Comparison of ENCODE assay signal across 8 mouse cellular contexts in the genomic region with DNA sequence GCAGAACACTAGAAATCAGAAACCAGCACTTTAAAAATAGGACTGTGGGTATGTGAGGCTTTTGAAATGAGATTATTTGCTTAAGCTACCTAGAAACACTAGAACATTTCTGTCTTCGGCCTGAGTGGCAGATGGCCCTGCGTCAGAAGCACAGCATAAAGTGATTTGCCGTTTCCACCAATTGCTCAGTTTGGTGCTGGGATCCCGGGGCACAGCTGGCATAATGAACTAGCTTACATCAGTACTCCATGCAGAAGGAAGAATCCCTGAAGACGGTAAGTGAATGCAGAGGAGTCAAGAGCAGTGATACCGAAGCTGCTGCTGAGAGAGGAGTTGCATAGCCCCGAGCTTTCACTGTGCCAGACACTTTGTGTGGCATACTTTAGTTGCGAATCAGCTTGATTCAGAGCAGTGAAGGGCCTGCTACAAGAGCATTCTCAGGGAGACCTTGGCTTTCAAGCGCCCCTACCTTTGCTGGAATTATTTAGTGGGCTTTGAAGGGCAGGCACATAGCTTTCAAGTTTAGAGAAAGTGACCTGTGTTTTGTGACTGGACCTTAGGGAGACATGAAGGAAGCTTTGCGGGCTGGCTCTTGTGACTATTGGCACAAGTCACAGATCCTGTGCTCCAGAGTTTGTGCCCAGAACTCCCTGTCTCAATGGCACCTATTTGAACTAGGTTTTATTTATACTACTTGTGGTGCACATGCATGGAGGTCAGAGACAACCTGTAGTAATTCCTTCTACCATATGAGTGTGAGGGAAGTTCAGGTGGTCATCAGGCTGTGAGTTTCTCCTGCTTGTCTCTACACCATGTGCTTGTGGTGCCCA. TPM values are rescaled to one million over a fixed set of nuclear protein-coding genes. Genes with fewer than 3 reads are reported as not detected.
A peak's percentile ranks its signal among the peaks of the same experiment; 100 is the strongest.
DNase-seq lines count a peak whose midpoint lies in the region; ATAC-seq lines count a peak whose summit lies in the region.

No protein-coding gene starts in this region.

- no peak overlapping the region for H3K4me2 ChIP-seq in midbrain, embryonic 11.5 days
- H3K4me2 ChIP-seq in midbrain, embryonic 16.5 days (ENCODE audit: low read length): no peak overlapping the region

- ATAC-seq in midbrain, embryonic 11.5 days (ENCODE audit: low FRiP score): no peak
- no peak for ATAC-seq in midbrain, embryonic 16.5 days

- no peaks in the 10 kb centered on the region for H3K9me3 ChIP-seq in midbrain, embryonic 11.5 days (ENCODE audit: control insufficient read depth, low read length)
- no peaks in the 10 kb centered on the region for H3K9me3 ChIP-seq in midbrain, embryonic 16.5 days (replicated peaks; ENCODE audit: control insufficient read depth, low read length, poor library complexity, severe bottlenecking)

- DNase-seq in adrenal gland, adult 2 months: peak; percentile 28
- no peak for DNase-seq in adrenal gland, postnatal 4 days (ENCODE audit: low spot score in 2 of 2)
- DNase-seq in midbrain, embryonic 11.5 days (ENCODE audit: low spot score, missing footprints): peak; percentile 88
- DNase-seq in layer of hippocampus, postnatal 36 days: peak; percentile 44 to 51
- peak; percentile 74 for DNase-seq in right cerebral cortex, postnatal 25 days
- no peak for DNase-seq in ovary, adult 18-20 months (ENCODE audit: low spot score)
- no peak for DNase-seq in kidney, adult 18-20 months

- 83% methylated on average over 10 of the region's 10 CpGs for WGBS in midbrain, embryonic 11.5 days
- WGBS in midbrain, embryonic 16.5 days: 67% methylated on average over 10 of the region's 10 CpGs

- H3K27me3 ChIP-seq in midbrain, embryonic 11.5 days (ENCODE audit: control insufficient read depth, insufficient read depth, low read length): no peaks in the 10 kb centered on the region
- H3K27me3 ChIP-seq in midbrain, embryonic 16.5 days (ENCODE audit: control insufficient read depth, insufficient read depth, low read depth, low read length): no peaks in the 10 kb centered on the region

- no peak overlapping the region for H3K27ac ChIP-seq in midbrain, embryonic 11.5 days (ENCODE audit: low read depth, low read length)
- no peak overlapping the region; the same call in 1 of the 2 replicates for H3K27ac ChIP-seq in midbrain, embryonic 16.5 days (ENCODE audit: low read length)

- no peak overlapping the region for H3K9ac ChIP-seq in midbrain, embryonic 11.5 days (ENCODE audit: low read length)
- H3K9ac ChIP-seq in midbrain, embryonic 16.5 days (ENCODE audit: low read depth, low read length): no peak overlapping the region

- 0 out of 2 replicates have a peak, but pooled peaks cover 2% of the 10 kb centered on the region for H3K36me3 ChIP-seq in midbrain, embryonic 11.5 days (ENCODE audit: control insufficient read depth, insufficient read depth, low read length)
- H3K36me3 ChIP-seq in midbrain, embryonic 16.5 days (ENCODE audit: control insufficient read depth, insufficient read depth, low read length): no peaks in the 10 kb centered on the region; the same call in 1 of the 2 replicates

- H3K4me3 ChIP-seq in midbrain, embryonic 11.5 days (ENCODE audit: low read depth, low read length): no peak overlapping the region
- H3K4me3 ChIP-seq in midbrain, embryonic 16.5 days (ENCODE audit: low read depth, low read length): no peak overlapping the region

- no peaks in the 10 kb centered on the region for H3K4me1 ChIP-seq in midbrain, embryonic 11.5 days (ENCODE audit: control insufficient read depth, insufficient read depth, low read length)
- no peaks in the 10 kb centered on the region; the same call in 1 of the 2 replicates for H3K4me1 ChIP-seq in midbrain, embryonic 16.5 days (ENCODE audit: control insufficient read depth, insufficient read depth, low read length)

RNA-seq across cellular contexts. Expression of gene Olfr1373, which starts 15.5 kb away (rescaled TPM):
- not detected for total RNA-seq in adrenal gland, adult 2 months (2021)
- not detected in 2 replicates for polyA plus RNA-seq in adrenal gland, adult 2 months (2012; rRNA removed)
- not detected for total RNA-seq in adrenal gland, postnatal 4 days (2021)
- not detected in 2 replicates for polyA plus RNA-seq in midbrain, embryonic 11.5 days (2014; fragmentation: Nextera tagmentation; extraction: Ambion mirVana)
- not detected in 2 replicates for polyA plus RNA-seq in midbrain, embryonic 16.5 days (2015; fragmentation: Nextera tagmentation; extraction: Ambion mirVana)
- not detected for total RNA-seq in layer of hippocampus, postnatal 36 days (2021)

RNA-seq across cellular contexts. Expression of gene Ppp2ca, which starts 31.4 kb away (rescaled TPM):
- total RNA-seq in adrenal gland, adult 2 months (2021): 10 to 100 TPM; 69.0 to 90.8 TPM
- polyA plus RNA-seq in adrenal gland, adult 2 months (2012; rRNA removed): 17.5 and 19.2 TPM in 2 replicates
- total RNA-seq in adrenal gland, postnatal 4 days (2021): 10 to 100 TPM; 80.0 to 83.4 TPM
- polyA plus RNA-seq in midbrain, embryonic 11.5 days (2014; fragmentation: Nextera tagmentation; extraction: Ambion mirVana): 133 and 138 TPM in 2 replicates
- polyA plus RNA-seq in midbrain, embryonic 16.5 days (2015; fragmentation: Nextera tagmentation; extraction: Ambion mirVana): 122 and 123 TPM in 2 replicates
- 100 to 1,000 TPM; 112 to 117 TPM for total RNA-seq in layer of hippocampus, postnatal 36 days (2021)

Comparison
In these comparisons a context has a peak if more than half of its experiments do, and no peak if none do; other contexts are left out.
1. DNase-seq: peak in adrenal gland, adult 2 months (single experiment), midbrain, embryonic 11.5 days (single experiment), layer of hippocampus, postnatal 36 days (2 of 2) and right cerebral cortex, postnatal 25 days (single experiment); none in adrenal gland, postnatal 4 days (0 of 2), ovary, adult 18-20 months (single experiment) and kidney, adult 18-20 months (single experiment).